Mouse (Mus musculus): ENCODE data around the gene Prph.
A peak's percentile ranks its signal among the peaks of the same experiment; 100 is the strongest.

Gene Prph

DNA sequence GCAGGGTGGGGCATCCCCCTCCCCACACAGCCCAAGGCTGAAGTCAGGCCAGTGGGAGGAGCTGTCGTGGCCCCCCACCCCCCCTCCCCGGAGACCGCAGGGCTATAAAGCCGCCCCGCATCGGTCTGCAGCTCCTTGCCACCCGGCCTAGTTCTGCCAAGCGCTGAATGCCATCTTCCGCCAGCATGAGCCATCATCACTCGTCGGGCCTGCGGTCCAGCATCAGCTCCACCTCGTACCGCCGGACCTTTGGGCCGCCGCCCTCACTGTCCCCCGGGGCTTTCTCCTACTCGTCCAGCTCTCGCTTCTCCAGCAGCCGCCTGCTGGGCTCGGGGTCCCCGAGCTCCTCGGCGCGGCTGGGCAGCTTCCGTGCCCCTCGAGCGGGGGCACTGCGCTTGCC, at the start of gene Prph:
Gene Prph (plus strand): TSS at position 135 of the 400 bp plus-strand sequence.
- no peak for DNase-seq

GRCm38 (mm10) chr15:99008801-99009241, 46.2 kb upstream of the Prph start:
- no peak for DNase-seq

- DNase-seq, result no peak
These were observed 44.1 kb upstream of the Prph start for GRCm38 (mm10) chr15:99010896-99011295.

GRCm38 (mm10) chr15:99011946-99012345, 43.0 kb upstream of the Prph start:
- no peak for DNase-seq

DNA sequence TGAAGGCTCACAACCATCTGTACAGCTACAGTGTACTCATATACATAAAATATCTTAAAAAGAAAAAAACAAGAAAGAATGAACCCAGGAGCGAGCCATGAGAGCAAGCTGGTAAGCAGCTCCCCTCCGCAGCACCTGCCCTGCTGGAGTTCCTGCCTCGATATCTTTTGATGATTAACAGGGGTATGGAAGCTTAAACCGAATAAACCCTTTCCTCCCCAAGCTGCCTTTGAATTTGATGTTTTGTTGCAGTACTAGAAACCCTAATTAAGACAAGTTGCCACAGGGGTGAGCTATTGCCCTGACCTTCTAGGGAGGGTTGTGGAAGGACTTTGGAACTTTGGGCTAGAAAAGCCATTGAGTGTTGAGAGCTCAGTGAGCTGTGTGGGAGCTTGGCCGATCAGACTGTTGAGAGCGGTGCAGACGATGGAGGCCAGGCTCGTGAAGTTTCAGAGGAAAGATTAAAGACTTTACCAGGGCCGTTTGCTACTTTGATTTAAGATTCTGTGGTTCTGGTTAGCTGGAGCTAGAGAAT, 40.4 kb upstream of the Prph start:
- DNase-seq, result no peak

DNA sequence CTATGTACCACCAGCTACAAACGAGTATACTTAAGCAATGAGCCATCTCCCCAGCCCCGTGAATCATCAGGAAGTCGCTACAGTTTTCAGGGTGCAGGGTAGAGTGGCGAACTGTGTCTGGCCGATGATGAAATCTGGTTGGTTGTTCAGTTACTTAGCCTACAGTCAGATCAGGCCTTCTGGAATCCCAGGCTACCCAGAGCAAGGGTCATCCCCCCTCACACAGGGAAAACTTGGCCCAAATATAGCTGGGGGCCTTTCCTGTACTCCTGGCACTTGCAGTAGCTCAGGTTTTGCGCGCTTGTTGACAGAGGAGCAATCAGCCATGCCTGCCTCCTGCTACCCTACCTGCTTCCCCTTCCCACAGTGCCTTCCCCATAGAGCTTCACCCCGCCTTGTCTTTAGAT, 37.6 kb upstream of the Prph start:
- no peak for DNase-seq

DNA sequence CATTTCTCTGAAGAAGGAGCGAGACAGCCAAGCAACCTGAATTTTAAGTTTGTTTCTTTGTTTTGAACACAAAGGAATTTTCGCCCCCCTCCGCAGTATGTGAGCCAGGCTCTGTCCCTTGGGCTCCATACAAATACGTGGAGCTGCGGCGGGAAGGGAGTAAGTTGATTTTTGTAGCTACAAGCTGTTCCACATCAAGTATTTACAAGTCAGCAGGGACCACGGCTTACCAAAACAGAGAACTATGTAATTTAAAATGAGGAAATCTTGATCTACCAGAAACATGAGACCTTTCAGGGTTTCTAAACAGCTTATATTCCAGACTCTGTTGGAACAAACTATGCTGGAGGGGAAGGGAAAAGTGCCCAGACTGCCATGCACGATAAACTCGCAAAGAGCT, 37.0 kb upstream of the Prph start:
- DNase-seq, result no peak

- no peak for DNase-seq
These were observed 36.3 kb upstream of the Prph start for GRCm38 (mm10) chr15:99018630-99019029.

GRCm38 (mm10) chr15:99019436-99019835, 35.5 kb upstream of the Prph start:
- no peak for DNase-seq

- no peak for DNase-seq
These were observed 34.8 kb upstream of the Prph start for GRCm38 (mm10) chr15:99020171-99020570.

GRCm38 (mm10) chr15:99021255-99021654, 33.7 kb upstream of the Prph start:
- no peak for DNase-seq

DNA sequence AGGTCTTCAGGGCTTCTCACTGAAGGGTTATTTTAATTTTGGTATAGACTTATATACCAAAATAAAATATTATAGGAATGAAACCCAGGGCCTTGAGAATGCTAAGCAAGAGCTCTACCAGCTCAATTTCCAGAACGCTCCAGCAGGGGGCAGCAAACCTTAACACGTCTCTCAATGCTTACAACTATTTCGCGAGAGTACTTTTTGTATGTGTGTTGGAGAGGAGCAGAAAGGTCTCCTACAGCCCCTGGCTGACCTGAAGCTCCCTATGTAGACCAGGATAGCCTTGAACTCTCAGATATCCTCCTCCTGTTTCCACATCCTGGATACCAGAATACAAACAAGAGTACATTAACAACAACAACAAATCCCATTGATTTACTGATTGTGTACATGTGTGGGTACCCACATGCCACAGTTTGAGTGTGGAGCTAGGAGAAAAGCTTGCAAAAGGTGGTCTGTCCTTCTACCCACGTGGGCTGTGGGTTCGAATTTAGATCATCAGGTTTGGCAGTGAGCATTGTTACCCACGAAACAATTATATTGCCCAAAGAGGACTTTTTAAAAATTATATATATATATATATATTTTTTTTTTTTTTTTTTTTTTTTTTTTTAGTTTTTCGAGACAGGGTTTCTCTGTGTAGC, 30.2 kb upstream of the Prph start:
- DNase-seq, result no peak

DNA sequence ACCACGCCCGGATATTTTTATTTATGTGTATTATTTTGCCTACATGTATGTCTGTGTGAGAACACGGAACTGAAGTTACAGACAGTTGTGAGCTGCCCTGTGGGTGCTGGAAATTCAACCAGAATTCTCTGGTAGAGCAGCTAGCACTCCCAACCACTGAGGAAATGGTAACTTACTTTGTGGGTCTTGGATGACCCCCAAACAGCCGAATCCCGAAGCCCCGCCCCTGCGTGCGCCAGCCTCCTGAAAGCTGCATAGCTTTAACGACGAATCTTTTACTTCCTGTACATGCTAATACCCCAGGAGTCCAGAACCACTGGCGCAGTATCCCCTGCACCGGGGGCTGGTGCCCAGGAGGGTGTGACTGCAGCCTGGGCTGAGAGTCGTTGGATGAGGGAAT, 29.6 kb upstream of the Prph start:
- no peak for DNase-seq

- no peak for DNase-seq
These were observed 28.7 kb upstream of the Prph start for GRCm38 (mm10) chr15:99026259-99026658.

GRCm38 (mm10) chr15:99027116-99027515, 27.9 kb upstream of the Prph start:
- no peak for DNase-seq

- no peak for DNase-seq
These were observed 26.0 kb upstream of the Prph start for GRCm38 (mm10) chr15:99028874-99029458.

GRCm38 (mm10) chr15:99029619-99030584, 25.1 kb upstream of the Prph start, which contains the start of gene Tuba1c:
TSS of gene Tuba1c (plus strand) at chr15:99029891.
- DNase-seq, result peak; percentile 28

GRCm38 (mm10) chr15:99030585-99031387, 24.2 kb upstream of the Prph start:
- no peak for DNase-seq

GRCm38 (mm10) chr15:99031388-99031675, 23.6 kb upstream of the Prph start:
- no peak for DNase-seq

GRCm38 (mm10) chr15:99032041-99032725, 22.8 kb upstream of the Prph start:
- no peak for DNase-seq

DNA sequence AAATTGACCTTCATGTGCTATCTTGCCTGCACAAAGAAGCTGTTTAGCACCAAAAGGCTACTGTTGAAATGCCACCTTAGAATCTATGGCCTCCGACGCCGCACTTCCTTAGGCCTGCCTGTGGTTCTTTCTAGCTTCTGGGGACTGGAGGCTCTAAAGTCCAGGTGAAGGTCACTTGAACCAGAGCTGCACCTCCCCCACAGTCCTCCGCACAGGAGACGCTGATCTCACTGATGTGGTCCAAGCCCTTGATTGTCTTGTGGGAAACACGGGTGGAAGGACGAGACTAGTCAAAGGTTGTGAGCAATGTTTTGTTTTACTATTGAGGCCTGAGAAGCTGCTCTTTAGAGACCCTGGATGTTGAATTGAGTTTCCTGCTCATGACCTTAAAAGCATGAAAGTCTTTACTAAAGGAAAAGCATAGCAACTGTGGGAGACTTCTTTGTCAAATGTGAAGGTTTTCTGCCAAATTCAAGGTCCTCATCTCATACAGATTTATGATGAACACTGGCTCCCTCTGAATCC, 22.2 kb upstream of the Prph start:
- DNase-seq, result no peak

Data from right cerebral cortex, postnatal 25 days (tissue).